Mouse (Mus musculus): ENCODE measurements at regions not wholly inside any gene's neighbourhood (a gene's known extent, or its start where the extent isn't known, plus 50 kb on each side); places are given as distances from the start of the nearest gene placed in this dataset.
A peak's percentile ranks its signal among the peaks of the same experiment; 100 is the strongest.

DNA sequence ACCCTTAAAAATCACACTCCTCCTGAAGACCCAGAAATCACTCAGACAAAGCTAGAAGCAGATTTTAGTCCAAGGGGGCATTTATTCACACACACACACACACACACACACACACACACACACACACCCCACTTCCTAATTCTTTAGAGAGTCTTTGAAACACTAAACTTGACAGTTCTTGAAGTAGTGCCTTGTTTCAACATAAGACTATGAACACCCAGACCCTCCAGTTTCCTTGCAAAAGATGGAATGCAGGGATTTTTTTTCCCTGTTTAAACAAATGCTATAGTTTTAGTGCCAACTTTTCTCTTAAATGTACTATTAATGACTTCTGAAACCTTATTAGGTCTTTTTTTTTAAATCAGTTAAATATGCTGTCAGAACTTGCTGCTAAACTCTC is 279.2 kb upstream of the Fat1 start:
- peaks cover 5% of the 10 kb centered on the region; the same call in 1 of the 2 replicates for H3K4me1 ChIP-seq (ENCODE audit: control insufficient read depth, insufficient read depth, low read length)
- H3K27me3 ChIP-seq (ENCODE audit: control insufficient read depth, insufficient read depth, low read length): no peaks in the 10 kb centered on the region
- H3K4me3 ChIP-seq (ENCODE audit: control insufficient read depth, low read depth, low read length): no peak overlapping the region
- H3K36me3 ChIP-seq (ENCODE audit: control insufficient read depth, insufficient read depth, low read length): no peaks in the 10 kb centered on the region
- TF ChIP-seq CTCF (IDR thresholded peaks at IDR 0.05; ENCODE audit: control insufficient read depth, insufficient read depth, insufficient replicate concordance, low read depth, low read length): no peak
- TF ChIP-seq POLR2A (IDR thresholded peaks at IDR 0.05; ENCODE audit: control insufficient read depth, low read depth, low read length): no peak
- no peak overlapping the region for H3K27ac ChIP-seq (ENCODE audit: control insufficient read depth, insufficient read depth, low read depth, low read length)

DNA sequence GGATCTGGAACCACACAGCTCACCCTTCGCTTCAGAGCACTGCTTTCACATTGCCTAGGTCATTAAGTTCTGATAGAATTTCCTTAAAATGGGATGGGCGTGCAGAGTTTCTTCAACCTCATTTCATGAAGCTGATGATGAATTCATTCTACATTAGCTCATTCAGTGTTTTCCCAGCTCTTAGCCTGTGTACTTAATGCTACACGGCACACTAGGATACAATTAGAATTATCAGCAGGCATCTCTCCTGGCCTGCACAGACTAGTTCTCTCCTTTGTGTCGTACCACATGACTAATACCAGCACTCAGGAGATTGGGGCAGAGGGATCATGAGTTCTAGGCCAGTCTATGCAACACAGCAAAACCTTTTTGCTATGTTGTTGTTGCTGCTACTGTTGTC is 278.8 kb upstream of the Fat1 start:
- peaks cover 5% of the 10 kb centered on the region; the same call in 1 of the 2 replicates for H3K4me1 ChIP-seq (ENCODE audit: control insufficient read depth, insufficient read depth, low read length)
- H3K27me3 ChIP-seq (ENCODE audit: control insufficient read depth, insufficient read depth, low read length): no peaks in the 10 kb centered on the region
- TF ChIP-seq CTCF (IDR thresholded peaks at IDR 0.05; ENCODE audit: control insufficient read depth, insufficient read depth, insufficient replicate concordance, low read depth, low read length) (no peak), POLR2A (IDR thresholded peaks at IDR 0.05; ENCODE audit: control insufficient read depth, low read depth, low read length) (no peak)
- no peak overlapping the region for H3K27ac ChIP-seq (ENCODE audit: control insufficient read depth, insufficient read depth, low read depth, low read length)
- H3K4me3 ChIP-seq (ENCODE audit: control insufficient read depth, low read depth, low read length): no peak overlapping the region
- H3K36me3 ChIP-seq (ENCODE audit: control insufficient read depth, insufficient read depth, low read length): no peaks in the 10 kb centered on the region

DNA sequence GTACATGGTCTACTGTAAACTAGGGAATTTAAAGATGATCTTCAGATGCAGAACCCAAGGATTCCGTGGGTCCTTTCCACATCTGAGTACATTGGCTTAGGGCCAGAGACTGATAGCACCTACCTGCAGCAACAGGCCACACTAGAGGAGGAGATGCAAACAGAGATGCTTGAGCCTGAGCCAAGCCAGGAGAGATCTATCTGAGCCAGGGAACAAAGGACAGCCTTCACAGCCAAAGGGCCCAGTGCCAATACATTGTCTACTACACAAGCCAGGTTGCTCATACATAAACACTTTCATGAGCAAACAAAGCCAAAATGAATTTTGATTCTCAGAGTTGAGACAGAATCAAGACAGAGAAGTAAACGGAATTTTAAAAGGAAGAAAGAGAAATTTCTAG is 273.6 kb upstream of the Fat1 start:
- Histone ChIP-seq H3K27ac (ENCODE audit: control insufficient read depth, insufficient read depth, low read depth, low read length) (no peak overlapping the region), H3K27me3 (ENCODE audit: control insufficient read depth, insufficient read depth, low read length) (no peaks in the 10 kb centered on the region), H3K36me3 (ENCODE audit: control insufficient read depth, insufficient read depth, low read length) (no peaks in the 10 kb centered on the region), H3K4me3 (ENCODE audit: control insufficient read depth, low read depth, low read length) (no peak overlapping the region), H3K4me1 (ENCODE audit: control insufficient read depth, insufficient read depth, low read length) (no peaks in the 10 kb centered on the region)
- no peak for TF ChIP-seq CTCF (IDR thresholded peaks at IDR 0.05; ENCODE audit: control insufficient read depth, insufficient read depth, insufficient replicate concordance, low read depth, low read length)
- no peak for TF ChIP-seq POLR2A (IDR thresholded peaks at IDR 0.05; ENCODE audit: control insufficient read depth, low read depth, low read length)

DNA sequence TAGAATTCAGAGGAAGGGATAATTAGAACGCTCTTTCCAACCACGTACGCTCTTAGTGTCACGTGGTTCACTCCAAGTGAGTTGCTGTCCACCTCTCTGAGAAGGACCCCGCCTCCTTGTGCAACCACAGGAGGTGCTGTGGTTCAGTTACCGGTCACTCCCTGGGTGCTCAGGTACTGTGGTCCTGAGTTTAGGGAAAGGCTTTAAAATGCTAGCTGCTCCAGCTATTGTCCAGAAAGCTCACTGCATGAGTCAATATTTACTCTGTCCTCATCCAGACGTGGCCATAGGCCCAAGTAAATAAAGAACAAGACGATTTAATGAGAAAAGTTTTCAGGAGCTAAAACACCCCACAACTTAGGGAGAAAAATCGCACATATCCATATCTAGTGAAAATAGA is 248.1 kb upstream of the Fat1 start:
- peak overlapping the region; percentile 41 for H3K4me3 ChIP-seq (ENCODE audit: control insufficient read depth, low read depth, low read length)
- peaks cover 5% of the 10 kb centered on the region for H3K4me1 ChIP-seq (ENCODE audit: control insufficient read depth, insufficient read depth, low read length)
- TF ChIP-seq CTCF (IDR thresholded peaks at IDR 0.05; ENCODE audit: control insufficient read depth, insufficient read depth, insufficient replicate concordance, low read depth, low read length) (no peak), POLR2A (IDR thresholded peaks at IDR 0.05; ENCODE audit: control insufficient read depth, low read depth, low read length) (no peak)
- H3K36me3 ChIP-seq (ENCODE audit: control insufficient read depth, insufficient read depth, low read length): no peaks in the 10 kb centered on the region
- H3K27ac ChIP-seq (ENCODE audit: control insufficient read depth, insufficient read depth, low read depth, low read length): no peak overlapping the region
- H3K27me3 ChIP-seq (ENCODE audit: control insufficient read depth, insufficient read depth, low read length): no peaks in the 10 kb centered on the region

DNA sequence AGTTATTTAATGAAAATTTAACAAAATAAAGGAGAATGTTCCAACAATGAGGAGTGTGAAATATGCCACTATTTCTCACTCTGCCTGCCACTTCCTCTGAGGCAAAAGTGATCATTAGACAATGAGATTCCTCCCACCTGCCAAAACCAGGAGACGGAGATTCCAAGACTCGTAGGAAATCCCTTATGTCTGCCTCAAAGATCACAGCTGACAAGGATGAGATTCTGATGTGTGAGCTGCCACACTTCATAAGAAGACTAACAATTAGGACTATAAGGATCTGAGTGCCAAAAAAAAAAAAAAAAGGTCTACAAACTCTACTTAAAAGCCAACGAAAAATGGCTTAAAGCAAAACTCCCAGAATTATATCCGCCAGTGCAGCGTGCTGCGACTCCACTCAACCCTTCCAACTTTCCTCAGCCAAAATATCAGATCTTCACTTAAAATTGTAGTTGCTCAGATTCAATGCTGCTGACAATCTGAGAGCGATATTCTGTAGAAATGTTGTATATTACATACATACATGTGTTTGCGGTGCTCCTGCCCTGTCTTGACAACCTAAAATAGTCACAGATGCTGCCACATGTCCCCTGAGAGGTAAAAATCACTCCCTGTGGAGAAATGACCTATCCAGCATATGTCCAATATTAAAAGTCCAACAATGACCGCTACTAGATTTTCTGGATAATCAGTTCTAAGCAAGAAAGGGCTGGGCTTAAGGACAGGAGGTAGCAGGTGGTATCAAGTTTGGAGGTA is 245.2 kb upstream of the Fat1 start:
- Histone ChIP-seq H3K4me3 (ENCODE audit: control insufficient read depth, low read depth, low read length) (no peak overlapping the region), H3K27ac (ENCODE audit: control insufficient read depth, insufficient read depth, low read depth, low read length) (no peak overlapping the region), H3K36me3 (ENCODE audit: control insufficient read depth, insufficient read depth, low read length) (no peaks in the 10 kb centered on the region), H3K27me3 (ENCODE audit: control insufficient read depth, insufficient read depth, low read length) (no peaks in the 10 kb centered on the region), H3K4me1 (ENCODE audit: control insufficient read depth, insufficient read depth, low read length) (peaks cover 5% of the 10 kb centered on the region)
- TF ChIP-seq POLR2A (IDR thresholded peaks at IDR 0.05; ENCODE audit: control insufficient read depth, low read depth, low read length) (no peak), CTCF (IDR thresholded peaks at IDR 0.05; ENCODE audit: control insufficient read depth, insufficient read depth, insufficient replicate concordance, low read depth, low read length) (no peak)

DNA sequence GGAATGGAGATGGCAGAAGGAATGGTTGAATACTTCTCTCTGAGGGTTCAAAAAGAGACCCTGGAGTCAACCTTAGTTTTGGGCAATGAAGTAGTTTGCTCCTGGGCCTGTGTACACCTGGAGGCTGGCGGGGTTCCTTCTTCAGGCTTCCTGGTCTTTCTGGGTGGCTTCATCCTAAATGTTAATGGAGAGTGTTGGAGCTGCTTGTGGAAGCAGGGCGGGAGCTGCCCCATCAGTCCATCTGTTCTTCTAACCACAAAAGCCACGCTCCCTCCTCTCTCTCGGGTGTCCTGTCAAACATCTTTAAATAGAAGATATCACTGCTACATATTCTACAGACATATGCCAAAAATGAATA is 244.7 kb upstream of the Fat1 start:
- TF ChIP-seq POLR2A (IDR thresholded peaks at IDR 0.05; ENCODE audit: control insufficient read depth, low read depth, low read length): no peak
- TF ChIP-seq CTCF (IDR thresholded peaks at IDR 0.05; ENCODE audit: control insufficient read depth, insufficient read depth, insufficient replicate concordance, low read depth, low read length): no peak
- H3K27ac ChIP-seq (ENCODE audit: control insufficient read depth, insufficient read depth, low read depth, low read length): no peak overlapping the region
- peaks cover 5% of the 10 kb centered on the region for H3K4me1 ChIP-seq (ENCODE audit: control insufficient read depth, insufficient read depth, low read length)
- no peaks in the 10 kb centered on the region for H3K36me3 ChIP-seq (ENCODE audit: control insufficient read depth, insufficient read depth, low read length)
- H3K4me3 ChIP-seq (ENCODE audit: control insufficient read depth, low read depth, low read length): no peak overlapping the region
- no peaks in the 10 kb centered on the region for H3K27me3 ChIP-seq (ENCODE audit: control insufficient read depth, insufficient read depth, low read length)

DNA sequence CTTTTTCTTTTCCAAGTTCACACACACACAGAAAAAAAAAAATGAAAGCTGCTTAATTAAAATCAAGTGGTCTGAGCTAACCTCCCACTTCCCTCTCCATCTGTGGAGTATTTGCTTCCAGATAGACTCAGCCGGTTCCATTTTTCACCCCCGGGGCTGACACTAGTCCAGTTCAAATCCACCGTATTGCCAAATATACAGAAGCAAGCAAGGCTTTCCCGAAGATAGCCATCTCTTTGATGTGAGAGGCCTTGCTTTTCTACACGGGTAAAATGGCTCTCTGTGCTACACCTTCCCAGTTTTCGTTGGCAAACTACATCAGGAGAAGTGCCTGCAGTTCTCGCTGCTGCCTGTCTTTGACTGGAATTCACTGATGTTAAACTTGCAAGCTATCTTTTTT is 244.1 kb upstream of the Fat1 start:
- H3K4me1 ChIP-seq (ENCODE audit: control insufficient read depth, insufficient read depth, low read length): peaks cover 5% of the 10 kb centered on the region

More for the DNA sequence above, 244.1 kb upstream of the Fat1 start:
- H3K36me3 ChIP-seq (ENCODE audit: control insufficient read depth, insufficient read depth, low read length): no peaks in the 10 kb centered on the region
- no peak overlapping the region for H3K27ac ChIP-seq (ENCODE audit: control insufficient read depth, insufficient read depth, low read depth, low read length)
- H3K4me3 ChIP-seq (ENCODE audit: control insufficient read depth, low read depth, low read length): no peak overlapping the region
- TF ChIP-seq CTCF (IDR thresholded peaks at IDR 0.05; ENCODE audit: control insufficient read depth, insufficient read depth, insufficient replicate concordance, low read depth, low read length) (no peak), POLR2A (IDR thresholded peaks at IDR 0.05; ENCODE audit: control insufficient read depth, low read depth, low read length) (no peak)
- no peaks in the 10 kb centered on the region for H3K27me3 ChIP-seq (ENCODE audit: control insufficient read depth, insufficient read depth, low read length)
